Mouse (Mus musculus) spleen, adult 2 months (tissue): ENCODE results near the gene Atg5. TPM values are rescaled to one million over a fixed set of nuclear protein-coding genes. Genes with fewer than 3 reads are reported as not detected.

ENCODE experiments used
- DNase-seq, 2 experiments: peaks; one replicate each; pipeline versions ENCODE4 v3.0.0 to v3.0.0-alpha.2; 2012 to 2021; ENCODE audit warnings: low spot score in 2 of 2, low read depth in 1 of 2
- H3K27ac ChIP-seq: fragments of 200-500 bp; 2 replicates; pipeline ENCODE4 v1.5.1; 2012; ENCODE audit warnings: low read length, inconsistent platforms; ENCODE audit not compliant: insufficient read depth
- H3K27me3 ChIP-seq: fragments of 200-500 bp; 2 replicates; pipeline ENCODE4 v1.6.1; 2012; ENCODE audit warnings: mild to moderate bottlenecking, moderate library complexity, low read length, inconsistent platforms; ENCODE audit not compliant: control insufficient read depth, insufficient read depth
- H3K36me3 ChIP-seq: fragments of 200-500 bp; 2 replicates; pipeline ENCODE4 v1.6.1; 2012; ENCODE audit warnings: mild to moderate bottlenecking, low read length, inconsistent platforms; ENCODE audit not compliant: control insufficient read depth, insufficient read depth
- H3K4me1 ChIP-seq: fragments of 200-500 bp; 2 replicates; pipeline ENCODE4 v1.6.1; 2011; ENCODE audit warnings: inconsistent platforms; ENCODE audit not compliant: control insufficient read depth, insufficient read depth, insufficient read length
- H3K4me3 ChIP-seq: fragments of 200-500 bp; 2 replicates; pipeline ENCODE4 v1.5.1; 2011; ENCODE audit warnings: mild to moderate bottlenecking, inconsistent platforms; ENCODE audit not compliant: insufficient read depth, insufficient read length; ENCODE audit errors: extremely low read depth
- CTCF ChIP-seq: fragments of 200-500 bp; IDR thresholded peaks from 2 replicates; pipeline ENCODE4 v1.5.1; 2011; ENCODE audit warnings: mild to moderate bottlenecking, inconsistent platforms; ENCODE audit not compliant: insufficient read depth, insufficient read length, insufficient replicate concordance; ENCODE audit errors: extremely low read depth
- POLR2A ChIP-seq: fragments of 200-500 bp; IDR thresholded peaks from 2 replicates; pipeline ENCODE4 v1.6.1; 2011; ENCODE audit warnings: low read depth, low read length, inconsistent platforms
- WGBS: fragments of 180-500 bp; shearing (Covaris S2); methylation state at CpG from one replicate; pipeline ENCODE4 v1.1.7; 2018; 5-methylcytosine and 5-hydroxymethylcytosine counted together
- polyA plus RNA-seq: library from polyadenylated mRNA; depleted of rRNA; stranded (reverse); fragments of >200 nt; gene quantifications from 2 replicates; pipeline ENCODE4 v1.2.3, GENCODE M21; 2012

The Atg5 gene
- polyA plus RNA-seq, 1 experiment, result 5.0 TPM

DNA sequence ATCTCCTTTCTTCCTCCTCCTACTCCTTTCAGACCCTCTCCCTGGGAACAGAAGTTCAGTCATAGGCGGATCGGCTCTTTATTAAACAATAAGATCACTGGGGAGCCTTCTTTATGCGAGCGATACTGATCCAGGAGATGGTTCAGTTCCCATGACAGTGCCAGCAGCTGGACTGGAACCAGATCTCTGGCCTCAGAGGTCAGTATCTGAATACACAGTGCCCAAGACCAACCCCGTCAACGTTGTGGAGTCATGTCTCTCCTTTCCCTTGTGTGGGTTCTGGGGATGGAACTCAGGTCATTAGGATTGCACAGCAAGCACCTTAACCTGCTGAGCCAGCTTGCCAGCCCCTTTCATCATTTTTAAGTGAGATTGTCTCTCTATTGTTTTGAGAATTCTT lies 70.4 kb downstream of the Atg5 start:
- Histone ChIP-seq H3K27ac (no peak overlapping the region), H3K36me3 (peaks cover 2% of the 10 kb centered on the region; the same call in 1 of the 2 replicates), H3K4me1 (peaks cover 2% of the 10 kb centered on the region; the same call in 1 of the 2 replicates), H3K4me3 (no peak overlapping the region), H3K27me3 (no peaks in the 10 kb centered on the region)
- 94% methylated on average over 6 of the region's 6 CpGs for WGBS
- DNase-seq, result no peak
- TF ChIP-seq CTCF, result no peak
- no peak for TF ChIP-seq POLR2A

DNA sequence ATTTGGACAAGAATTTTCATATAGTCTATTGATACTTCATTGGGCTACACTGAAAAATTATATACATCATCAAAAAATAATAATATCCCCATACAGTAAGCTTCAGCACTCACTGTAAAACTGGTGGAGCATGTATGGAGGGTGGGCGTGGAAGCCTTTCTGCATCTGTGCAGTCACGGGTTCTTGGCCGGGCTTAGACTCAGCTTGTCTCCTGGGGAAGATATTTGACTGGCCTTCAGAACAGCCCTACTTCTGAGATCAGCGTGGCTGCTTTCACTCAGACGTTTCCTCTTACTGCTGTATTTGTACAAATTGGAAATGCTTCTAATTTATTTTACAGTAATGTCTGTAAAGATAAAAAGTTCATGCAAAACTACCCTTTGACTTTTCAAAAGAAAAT lies 71.2 kb downstream of the Atg5 start:
- 42% methylated on average over 5 of the region's 5 CpGs for WGBS
- no peak overlapping the region for H3K27ac ChIP-seq
- peaks cover 2% of the 10 kb centered on the region; the same call in 1 of the 2 replicates for H3K4me1 ChIP-seq

DNA sequence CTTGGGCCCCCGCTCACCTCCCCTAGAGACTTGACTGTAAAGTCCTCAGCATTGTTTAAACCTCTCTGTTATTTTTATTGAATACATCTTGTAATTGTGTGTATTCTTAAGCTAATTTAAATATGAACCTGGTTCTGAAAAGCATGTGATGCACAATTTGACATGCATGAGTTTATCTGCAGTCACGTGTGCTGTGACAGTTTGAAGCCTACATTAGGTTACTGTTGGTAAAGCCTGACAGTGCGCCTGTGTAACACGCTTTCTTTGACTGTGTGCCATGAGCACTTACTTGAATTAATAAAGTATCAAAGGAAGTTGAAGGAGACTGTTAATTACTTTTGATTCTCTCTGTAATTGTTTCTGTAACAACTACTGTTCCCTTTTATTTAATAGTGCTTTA lies 72.8 kb downstream of the Atg5 start:
- Histone ChIP-seq H3K27me3 (no peaks in the 10 kb centered on the region), H3K27ac (no peak overlapping the region), H3K4me3 (no peak overlapping the region), H3K4me1 (peaks cover 4% of the 10 kb centered on the region; the same call in 1 of the 2 replicates), H3K36me3 (no peaks in the 10 kb centered on the region)
- 74% methylated on average over 4 of the region's 4 CpGs for whole genome bisulfite sequencing
- no peak for DNase-seq
- TF ChIP-seq POLR2A (no peak), CTCF (no peak)

More for the DNA sequence above, 71.2 kb downstream of the Atg5 start:
- TF ChIP-seq CTCF (no peak), POLR2A (no peak)
- Histone ChIP-seq H3K36me3 (peaks cover 2% of the 10 kb centered on the region; the same call in 1 of the 2 replicates), H3K27me3 (no peaks in the 10 kb centered on the region), H3K4me3 (no peak overlapping the region)
- peak in 1 of 2 experiments; percentile 13 for DNase-seq

DNA sequence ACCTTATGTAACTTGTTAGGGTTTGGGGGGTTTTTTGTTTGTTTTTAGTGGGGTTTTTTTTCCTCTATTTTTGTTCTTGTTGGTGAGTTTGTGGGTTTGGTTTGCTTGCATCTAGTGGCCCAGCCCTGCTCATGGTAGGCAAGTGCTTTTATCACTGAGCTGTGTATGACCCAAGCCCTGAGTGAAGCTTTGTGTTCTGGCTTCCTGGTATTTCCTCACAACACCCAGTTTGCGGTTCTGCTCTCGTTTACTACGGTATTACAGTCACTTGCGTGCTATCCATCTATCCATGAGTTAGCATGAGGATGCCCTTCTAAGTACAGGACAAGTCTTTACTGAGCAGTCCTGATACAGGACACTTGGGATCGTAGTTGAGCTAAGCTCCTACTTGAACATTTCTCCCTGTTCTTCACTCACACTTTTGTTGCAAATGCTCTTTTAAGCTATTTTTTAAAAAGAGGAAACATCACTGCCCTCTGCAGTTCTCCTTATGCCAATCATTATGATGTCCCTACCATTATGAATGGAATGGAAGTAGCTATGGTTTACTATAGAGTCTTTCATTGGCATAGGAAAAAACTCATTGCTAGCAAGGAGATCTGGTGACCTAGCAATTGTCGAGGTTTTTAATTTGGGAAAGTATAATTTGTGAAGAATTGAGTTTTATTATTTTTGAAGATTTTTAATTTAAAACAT lies 73.8 kb downstream of the Atg5 start:
- no peak overlapping the region for H3K4me3 ChIP-seq
- WGBS, result 44% methylated on average over 6 of the region's 6 CpGs
- DNase-seq, result no peak

DNA sequence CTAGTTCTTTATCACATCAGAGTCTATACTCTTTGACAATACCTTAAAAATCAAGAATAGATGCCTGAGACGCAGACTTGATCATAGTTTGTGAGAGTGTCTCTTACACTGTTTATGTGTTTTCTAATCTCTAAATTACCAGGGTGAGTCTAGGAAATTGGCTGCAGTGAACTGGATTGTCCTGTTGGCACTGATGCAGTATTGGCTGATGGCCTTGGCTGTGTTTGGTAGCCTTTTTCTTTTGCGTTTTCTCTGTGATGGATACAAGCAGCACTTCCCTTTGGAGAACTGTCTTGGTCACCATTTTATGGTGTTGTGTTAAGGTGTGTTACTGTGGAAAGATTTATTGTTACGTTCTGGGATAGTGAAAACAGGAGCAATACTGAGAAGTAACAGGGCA lies 75.2 kb downstream of the Atg5 start:
- TF ChIP-seq CTCF, result no peak
- no peak for TF ChIP-seq POLR2A
- Histone ChIP-seq H3K36me3 (peaks cover 4% of the 10 kb centered on the region), H3K4me1 (peaks cover 4% of the 10 kb centered on the region; the same call in 1 of the 2 replicates), H3K27me3 (no peaks in the 10 kb centered on the region), H3K4me3 (no peak overlapping the region), H3K27ac (no peak overlapping the region)
- DNase-seq, result no peak
- 94% methylated on average over 3 of the region's 3 CpGs for WGBS

More for the DNA sequence above, 73.8 kb downstream of the Atg5 start:
- no peak for TF ChIP-seq CTCF
- no peak for TF ChIP-seq POLR2A
- H3K27ac ChIP-seq, result no peak overlapping the region
- H3K27me3 ChIP-seq, result no peaks in the 10 kb centered on the region
- peaks cover 4% of the 10 kb centered on the region; the same call in 1 of the 2 replicates for H3K4me1 ChIP-seq
- H3K36me3 ChIP-seq, result no peaks in the 10 kb centered on the region

DNA sequence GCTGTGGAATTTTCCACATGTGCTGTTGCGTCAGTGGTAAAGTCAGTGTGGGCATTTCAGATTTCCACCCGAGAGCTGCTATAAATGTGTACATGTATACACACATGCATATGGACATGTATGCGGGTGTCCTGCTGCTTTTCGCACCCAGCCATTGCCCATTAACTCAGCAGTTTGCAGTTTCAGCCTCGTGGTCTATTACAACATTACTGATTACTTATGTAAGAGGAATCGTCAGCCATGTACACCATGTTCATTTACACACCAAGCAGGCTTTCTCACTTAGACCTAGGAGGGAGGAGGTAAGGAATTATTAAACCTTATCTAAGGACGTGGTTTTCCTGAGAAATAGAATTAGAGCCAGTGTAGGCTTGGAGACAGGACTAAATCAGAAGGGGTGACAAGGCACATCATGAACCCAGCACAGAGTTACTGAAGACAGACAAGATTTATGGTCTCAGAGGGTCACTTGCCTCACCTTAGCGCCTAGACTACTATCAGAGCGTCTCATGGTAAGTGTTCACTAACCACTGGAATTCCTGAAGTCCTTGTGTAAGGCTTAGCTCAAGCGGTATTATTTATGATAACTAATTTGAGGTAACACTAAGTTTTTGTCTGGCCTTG lies 79.5 kb downstream of the Atg5 start:
- no peaks in the 10 kb centered on the region for H3K27me3 ChIP-seq
- DNase-seq, result no peak
- 81% methylated on average over 10 of the region's 10 CpGs for WGBS
- peaks cover 2% of the 10 kb centered on the region; the same call in 1 of the 2 replicates for H3K4me1 ChIP-seq
- H3K36me3 ChIP-seq, result peaks cover 7% of the 10 kb centered on the region
- H3K27ac ChIP-seq, result no peak overlapping the region
- no peak overlapping the region for H3K4me3 ChIP-seq
- TF ChIP-seq CTCF (no peak), POLR2A (no peak)
